Mouse (Mus musculus) heart, embryonic 10.5 days (tissue): Measurements from ENCODE around the gene Olfr1045. TPM values are rescaled to one million over a fixed set of nuclear protein-coding genes. Genes with fewer than 3 reads are reported as not detected.
"Not testable (repeated sequence)": the region's sequence is repeated elsewhere in the genome, so short reads cannot be mapped to it uniquely, and the experiment has no call there.

Source experiments
- DNase-seq: peaks from one replicate; pipeline ENCODE4 v3.0.0-alpha.2; 2017; ENCODE audit warnings: low spot score
- H3K27ac ChIP-seq: fragments of 300-500 bp; sonication (generic); 2 replicates; pipeline ENCODE4 v1.5.1; 2016; ENCODE audit warnings: mild to moderate bottlenecking
- H3K27me3 ChIP-seq: fragments of 300-500 bp; sonication (generic); 2 replicates; pipeline ENCODE4 v1.6.1; 2016; ENCODE audit warnings: mild to moderate bottlenecking; ENCODE audit not compliant: poor library complexity, insufficient read depth, severe bottlenecking
- H3K36me3 ChIP-seq: fragments of 300-500 bp; sonication (generic); 2 replicates; pipeline ENCODE4 v1.6.1; 2016; ENCODE audit warnings: mild to moderate bottlenecking, moderate library complexity
- H3K4me1 ChIP-seq: fragments of 300-500 bp; sonication (generic); 2 replicates; pipeline ENCODE4 v1.6.1; 2016; ENCODE audit warnings: mild to moderate bottlenecking
- H3K4me3 ChIP-seq: fragments of 300-500 bp; sonication (generic); 2 replicates; pipeline ENCODE4 v1.5.1; 2016; ENCODE audit warnings: mild to moderate bottlenecking, moderate library complexity
- H3K9me3 ChIP-seq: fragments of 300-500 bp; sonication (generic); 2 replicates; pipeline ENCODE4 v1.6.1; 2016; ENCODE audit warnings: mild to moderate bottlenecking, moderate library complexity
- WGBS: fragments of 180-500 bp; shearing (Covaris S2); methylation state at CpG from one replicate; pipeline ENCODE4 v1.1.7; 2016; 5-methylcytosine and 5-hydroxymethylcytosine counted together
- polyA plus RNA-seq: library from polyadenylated mRNA; unstranded; fragments of >200 nt; fragmentation: Nextera tagmentation; extraction: Ambion mirVana; gene quantifications from 2 replicates; pipeline ENCODE4 v1.2.1, GENCODE M21; 2016

Olfr1045 gene
- not detected in 2 replicates for polyA plus RNA-seq

DNA sequence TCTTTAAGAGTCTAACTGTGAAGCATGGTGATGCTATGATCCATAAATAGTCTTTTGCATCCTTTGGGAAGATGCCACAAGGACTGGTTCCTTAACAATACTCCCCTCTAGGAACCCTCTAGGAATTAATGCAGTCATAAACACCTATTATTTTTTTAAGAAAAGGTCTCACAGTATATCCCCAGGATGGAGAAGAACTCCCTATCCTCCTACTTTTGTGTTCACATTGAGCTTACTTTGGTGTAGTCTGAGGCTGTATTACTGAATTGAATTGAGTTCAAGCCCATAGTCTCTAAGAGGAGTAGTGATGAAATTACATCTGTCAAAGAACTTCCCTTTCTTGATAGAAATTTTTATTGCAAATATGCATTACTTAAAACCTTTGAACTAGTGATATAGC, at the start of gene Olfr1045:
Olfr1045 (minus strand) TSS at position 101 of the 400 bp plus-strand sequence.
- Histone ChIP-seq H3K27me3 (no peaks in the 10 kb centered on the region), H3K4me3 (no peak within 1 kb of the TSS), H3K9me3 (no peaks in the 10 kb centered on the region), H3K27ac (no peak within 1 kb of the TSS), H3K36me3 (no peaks in the 10 kb centered on the region), H3K4me1 (no peaks in the 10 kb centered on the region)
- DNase-seq: no peak

DNA sequence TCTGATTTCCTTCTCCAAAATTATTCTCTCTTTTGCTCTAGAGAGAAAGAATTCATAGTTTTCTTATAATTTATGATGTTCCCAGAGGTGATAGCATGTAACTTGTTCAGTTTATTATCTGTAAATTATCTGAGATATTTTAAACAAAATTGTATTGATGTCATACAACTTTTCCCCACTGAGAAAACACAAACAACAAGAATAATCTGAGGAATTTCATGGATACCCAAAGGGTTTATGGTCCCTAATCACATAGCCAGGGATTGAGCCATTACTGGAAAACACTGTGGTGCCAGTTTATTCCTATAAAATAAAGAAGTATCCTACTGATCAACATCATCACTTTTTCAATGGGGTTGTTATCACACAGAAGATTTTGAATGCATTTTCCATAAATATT, 37.4 kb upstream of the Olfr1045 start, which contains the start of gene Olfr1048:
Olfr1048 (minus strand) TSS at position 101 of the 400 bp plus-strand sequence.
- Histone ChIP-seq H3K4me3 (no peak within 1 kb of the TSS), H3K27ac (no peak within 1 kb of the TSS)

DNA sequence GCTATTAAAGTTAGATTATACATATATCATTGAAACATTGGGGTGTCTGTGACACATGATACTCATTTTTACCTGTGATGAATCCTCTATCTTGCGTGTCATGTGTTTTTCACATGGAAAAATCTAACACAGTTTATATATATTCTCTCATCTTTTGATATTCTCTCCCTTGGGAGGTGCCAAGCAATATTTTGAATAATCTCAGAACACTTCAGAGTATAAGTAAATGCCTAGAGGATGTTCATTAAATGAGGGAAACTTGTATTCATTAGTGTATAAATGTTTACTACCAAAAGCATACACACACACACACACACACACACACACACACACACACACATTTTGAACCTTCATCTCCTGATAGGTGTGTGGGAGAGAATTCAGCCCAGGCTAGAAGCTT, 28.5 kb upstream of the Olfr1045 start, which contains the start of gene Olfr1047:
Olfr1047 (minus strand) TSS at position 101 of the 400 bp plus-strand sequence.
- H3K27ac ChIP-seq: no peak within 1 kb of the TSS
- no peaks in the 10 kb centered on the region for H3K27me3 ChIP-seq
- WGBS: 93% methylated on average over 1 of the region's 1 CpGs
- no peak for DNase-seq
- H3K4me3 ChIP-seq: no peak within 1 kb of the TSS
- H3K4me1 ChIP-seq: no peaks in the 10 kb centered on the region
- H3K36me3 ChIP-seq: no peaks in the 10 kb centered on the region
- H3K9me3 ChIP-seq: no peaks in the 10 kb centered on the region

More for the DNA sequence above, 37.4 kb upstream of the Olfr1045 start, which contains the start of gene Olfr1048:
- Histone ChIP-seq H3K4me1 (no peaks in the 10 kb centered on the region), H3K9me3 (no peaks in the 10 kb centered on the region), H3K36me3 (no peaks in the 10 kb centered on the region), H3K27me3 (no peaks in the 10 kb centered on the region)
- DNase-seq: no peak

DNA sequence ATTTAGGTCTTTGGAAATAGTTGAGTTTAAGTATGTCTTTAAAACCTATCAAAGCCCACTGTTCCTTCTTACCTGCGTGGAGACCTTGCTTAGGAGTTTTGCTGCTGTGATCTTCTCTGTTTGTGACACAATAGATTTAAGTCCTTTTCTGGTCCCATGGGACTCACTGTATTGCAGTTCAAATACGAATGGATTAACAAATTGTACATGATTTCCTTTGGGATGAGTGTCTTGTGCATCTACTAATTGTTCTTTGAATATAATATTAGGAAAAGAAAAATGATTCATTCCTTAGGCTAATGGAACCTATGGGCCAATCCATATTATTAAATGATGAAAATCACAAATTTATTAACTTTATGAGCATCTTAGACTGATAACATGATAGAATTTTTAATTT, 16.4 kb upstream of the Olfr1045 start, which contains the start of gene Olfr1046:
Olfr1046 (minus strand) TSS at position 101 of the 400 bp plus-strand sequence.
- Histone ChIP-seq H3K4me1 (no peaks in the 10 kb centered on the region), H3K4me3 (no peak within 1 kb of the TSS), H3K36me3 (no peaks in the 10 kb centered on the region), H3K27me3 (no peaks in the 10 kb centered on the region), H3K27ac (no peak within 1 kb of the TSS), H3K9me3 (no peaks in the 10 kb centered on the region)
- no peak for DNase-seq
- WGBS: 75% methylated on average over 2 of the region's 2 CpGs

DNA sequence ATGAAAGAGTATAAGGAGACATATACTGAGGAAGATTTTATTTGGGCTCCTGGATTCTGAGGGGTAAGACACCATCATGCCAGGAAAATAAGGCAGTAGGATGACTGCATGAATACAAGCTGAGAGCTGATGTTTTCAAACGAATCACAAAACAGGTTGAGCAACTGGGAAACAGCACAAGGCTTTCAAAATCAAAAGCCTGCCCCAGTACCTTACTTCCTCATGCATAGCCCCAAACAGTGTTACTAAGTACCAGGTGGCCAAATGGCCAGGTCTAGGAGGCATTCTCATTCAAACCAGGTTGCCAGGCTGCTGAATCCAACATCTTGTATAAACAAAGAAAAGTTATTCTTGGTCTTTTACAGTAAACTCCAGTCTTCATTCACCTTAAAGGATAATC, 6.9 kb downstream of the Olfr1045 start:
- Histone ChIP-seq H3K36me3 (no peaks in the 10 kb centered on the region), H3K4me1 (no peaks in the 10 kb centered on the region), H3K27ac (no peak overlapping the region), H3K4me3 (no peak overlapping the region), H3K9me3 (no peaks in the 10 kb centered on the region), H3K27me3 (no peaks in the 10 kb centered on the region)
- DNase-seq: no peak
- 53% methylated on average over 1 of the region's 1 CpGs for WGBS

DNA sequence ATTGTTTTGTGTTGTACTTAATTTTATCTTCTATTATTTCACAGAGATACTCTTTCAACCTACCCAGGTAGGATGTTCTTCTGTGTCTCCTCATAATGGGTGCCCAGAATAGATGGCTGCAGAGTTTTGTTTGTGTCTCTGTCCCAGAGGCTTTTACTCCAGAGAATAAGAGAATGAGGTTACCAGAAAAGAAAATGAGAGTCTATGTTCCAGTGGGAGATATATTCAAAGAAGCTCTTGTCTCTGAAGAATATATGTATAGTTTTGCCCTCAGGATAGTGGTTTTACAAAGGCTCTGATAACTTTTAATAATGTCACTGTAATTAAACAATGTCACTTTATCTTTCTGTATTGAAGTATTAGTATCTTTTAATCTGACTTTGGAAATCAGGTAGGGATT, 17.2 kb downstream of the Olfr1045 start, which contains the start of gene Olfr52:
Olfr52 (minus strand) TSS at position 101 of the 400 bp plus-strand sequence.
- H3K27me3 ChIP-seq: no peaks in the 10 kb centered on the region
- no peak for DNase-seq
- H3K4me3 ChIP-seq: no peak within 1 kb of the TSS
- no peaks in the 10 kb centered on the region for H3K9me3 ChIP-seq
- H3K36me3 ChIP-seq: no peaks in the 10 kb centered on the region
- no peaks in the 10 kb centered on the region for H3K4me1 ChIP-seq
- no peak within 1 kb of the TSS for H3K27ac ChIP-seq

DNA sequence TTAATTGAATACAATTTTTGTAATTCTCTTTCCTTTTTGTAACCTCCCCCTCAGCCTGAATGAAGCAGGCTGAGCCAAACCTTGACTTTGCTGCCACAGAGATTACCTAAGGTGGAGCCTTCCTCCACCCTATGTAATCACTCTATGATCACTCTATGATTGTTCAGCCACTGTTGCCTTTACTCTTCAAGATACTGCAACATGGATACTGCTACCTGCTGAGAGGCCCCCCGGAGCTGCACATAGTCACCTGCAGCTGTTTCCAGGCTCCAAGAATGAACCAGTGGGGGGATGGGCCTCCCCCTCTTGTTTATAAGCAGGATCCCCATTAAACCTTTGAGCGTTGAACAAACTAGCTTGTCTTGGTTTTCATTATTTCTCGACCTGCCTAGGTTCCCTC, 22.9 kb downstream of the Olfr1045 start:
- DNase-seq: no peak
- no peaks in the 10 kb centered on the region for H3K4me1 ChIP-seq
- WGBS: 84% methylated on average over 3 of the region's 3 CpGs
- no peaks in the 10 kb centered on the region for H3K27me3 ChIP-seq
- H3K4me3 ChIP-seq: no peak overlapping the region
- no peak overlapping the region for H3K27ac ChIP-seq
- no peaks in the 10 kb centered on the region for H3K9me3 ChIP-seq
- H3K36me3 ChIP-seq: no peaks in the 10 kb centered on the region

DNA sequence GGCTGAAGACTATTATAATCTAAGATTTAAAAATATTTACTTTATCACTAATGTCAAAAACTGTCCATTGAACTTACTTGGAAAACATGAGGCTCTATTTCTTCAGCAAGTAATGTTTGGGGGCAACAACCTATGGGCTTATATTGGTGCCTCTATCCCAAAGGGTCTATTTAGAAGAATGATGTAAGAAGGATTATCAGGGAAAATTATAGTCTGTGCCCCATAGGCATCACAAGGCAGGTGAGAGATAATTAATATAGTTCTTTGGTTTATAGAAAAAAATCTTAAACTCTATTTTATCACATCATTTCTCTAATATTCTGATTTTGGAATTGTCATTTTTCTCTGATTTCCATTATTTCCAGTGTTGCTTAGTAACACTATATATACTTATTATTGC, 25.1 kb downstream of the Olfr1045 start, which contains the start of gene Olfr1044:
Olfr1044 (minus strand) TSS at position 101 of the 400 bp plus-strand sequence.
- no peaks in the 10 kb centered on the region for H3K36me3 ChIP-seq
- H3K9me3 ChIP-seq: no peaks in the 10 kb centered on the region
- H3K4me1 ChIP-seq: no peaks in the 10 kb centered on the region

DNA sequence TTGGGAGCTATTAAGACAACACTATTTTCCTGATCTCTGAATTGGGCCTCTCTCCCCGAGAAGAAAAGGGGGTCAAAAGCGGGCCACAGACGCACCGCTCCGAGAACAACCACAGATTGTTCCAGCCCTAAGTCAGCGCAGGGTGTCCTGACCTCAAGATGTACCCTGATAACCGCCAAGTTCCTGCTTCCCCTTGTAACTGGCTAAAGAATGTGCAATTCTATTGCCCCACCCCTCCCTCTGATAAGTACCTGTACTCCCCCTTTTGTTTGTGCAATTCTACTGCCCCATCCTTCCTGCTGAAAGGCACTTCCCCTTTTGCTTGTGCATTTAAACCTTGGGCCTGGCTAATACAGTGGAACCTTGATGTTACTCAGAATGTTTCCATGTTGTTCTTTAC, 27.4 kb downstream of the Olfr1045 start:
- DNase-seq, H3K4me3 ChIP-seq, H3K4me1 ChIP-seq, H3K27me3 ChIP-seq, H3K36me3 ChIP-seq, H3K9me3 ChIP-seq, H3K27ac ChIP-seq: not testable (repeated sequence)
- 82% methylated on average over 7 of the region's 7 CpGs for WGBS

More for the DNA sequence above, 25.1 kb downstream of the Olfr1045 start, which contains the start of gene Olfr1044:
- H3K27me3 ChIP-seq: no peaks in the 10 kb centered on the region
- H3K27ac ChIP-seq: no peak within 1 kb of the TSS
- H3K4me3 ChIP-seq: no peak within 1 kb of the TSS
- no peak for DNase-seq

DNA sequence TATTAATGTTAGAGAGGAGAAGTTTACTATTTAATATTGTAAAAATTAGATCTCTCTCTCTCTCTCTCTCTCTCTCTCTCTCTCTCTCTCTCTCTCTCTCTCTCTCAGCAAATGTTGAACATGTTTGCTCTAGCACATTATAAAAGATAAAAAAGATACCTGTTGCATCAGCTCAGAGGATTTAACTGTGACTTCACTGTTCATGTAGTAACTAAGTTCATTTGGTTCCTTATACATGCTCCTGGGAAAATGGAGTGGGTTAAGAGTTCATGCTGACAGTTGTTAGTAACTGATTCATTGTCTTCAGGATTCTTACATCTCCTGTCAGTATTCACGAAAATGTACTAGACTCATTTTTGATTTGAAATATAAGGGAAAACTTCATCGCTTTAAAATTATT, 35.4 kb downstream of the Olfr1045 start, which contains the start of gene Olfr1043:
Olfr1043 (minus strand) TSS at position 101 of the 400 bp plus-strand sequence.
- Histone ChIP-seq H3K4me3 (no peak within 1 kb of the TSS), H3K36me3 (no peaks in the 10 kb centered on the region), H3K27me3 (no peaks in the 10 kb centered on the region), H3K4me1 (no peaks in the 10 kb centered on the region), H3K9me3 (no peaks in the 10 kb centered on the region), H3K27ac (no peak within 1 kb of the TSS)
- WGBS: 86% methylated on average over 2 of the region's 2 CpGs
- no peak for DNase-seq

DNA sequence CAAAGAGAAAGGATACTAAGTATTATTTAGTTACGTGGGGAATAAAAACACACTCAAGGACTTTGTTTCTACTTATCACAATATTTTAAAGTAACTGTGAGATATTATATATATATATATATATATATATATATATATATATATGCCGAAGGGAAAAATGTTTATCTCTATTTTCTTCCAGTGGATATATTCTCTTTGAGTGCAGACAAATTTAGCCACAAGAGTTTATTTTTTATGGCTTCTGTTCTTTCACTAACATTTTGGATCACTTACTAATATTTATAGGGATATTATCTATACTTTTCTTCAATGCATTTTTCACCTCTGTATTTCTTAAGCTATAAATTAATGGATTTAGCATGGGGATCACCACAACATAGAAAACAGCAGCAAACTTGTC, 41.1 kb downstream of the Olfr1045 start, which contains the start of gene Olfr1042:
Olfr1042 (minus strand) TSS at position 101 of the 400 bp plus-strand sequence.
- H3K36me3 ChIP-seq: no peaks in the 10 kb centered on the region
- DNase-seq: no peak
- no peak within 1 kb of the TSS for H3K4me3 ChIP-seq
- H3K27me3 ChIP-seq: no peaks in the 10 kb centered on the region
- no peak within 1 kb of the TSS for H3K27ac ChIP-seq
- H3K9me3 ChIP-seq: no peaks in the 10 kb centered on the region
- H3K4me1 ChIP-seq: no peaks in the 10 kb centered on the region
- WGBS: 88% methylated on average over 2 of the region's 2 CpGs

DNA sequence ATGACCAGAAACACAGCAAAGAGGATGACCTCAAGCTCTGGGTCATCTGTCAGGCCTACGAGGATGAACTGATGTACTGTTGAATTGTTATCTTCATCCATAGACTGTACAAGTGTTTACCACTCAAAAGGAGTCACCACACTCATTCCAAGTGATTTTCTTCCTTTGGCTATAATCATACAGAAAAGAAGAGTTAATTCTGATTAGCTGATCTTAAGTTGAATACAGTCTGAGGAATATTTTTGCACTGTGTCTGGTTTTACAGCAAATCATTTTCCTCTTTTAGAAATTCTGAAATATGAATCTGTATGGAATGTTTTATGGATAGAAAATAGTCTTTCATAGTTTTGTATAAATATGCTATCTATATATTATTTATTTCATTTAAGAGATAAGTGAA, 56.2 kb downstream of the Olfr1045 start, which contains the start of gene Olfr1040:
Olfr1040 (minus strand) TSS at position 101 of the 400 bp plus-strand sequence.
- H3K36me3 ChIP-seq: no peaks in the 10 kb centered on the region
- WGBS: 72% methylated on average over 1 of the region's 1 CpGs
- no peaks in the 10 kb centered on the region for H3K27me3 ChIP-seq
- no peaks in the 10 kb centered on the region for H3K4me1 ChIP-seq
- no peak for DNase-seq
- no peaks in the 10 kb centered on the region for H3K9me3 ChIP-seq
- H3K27ac ChIP-seq: no peak within 1 kb of the TSS
- no peak within 1 kb of the TSS for H3K4me3 ChIP-seq
